Mouse (Mus musculus) small intestine, adult 2 months (tissue): ENCODE results near the gene Prkch.

ENCODE experiments used
- CTCF ChIP-seq: fragments of 200-500 bp; IDR thresholded peaks from 2 replicates; pipeline ENCODE4 v1.5.1; 2012; ENCODE audit warnings: low read depth, mild to moderate bottlenecking, control low read depth, inconsistent platforms, low read length, moderate library complexity, mixed read lengths; ENCODE audit not compliant: insufficient replicate concordance, insufficient read length; ENCODE audit errors: extremely low read depth
- POLR2A ChIP-seq: fragments of 200-500 bp; IDR thresholded peaks from 2 replicates; pipeline ENCODE4 v1.6.1; 2012; ENCODE audit warnings: low read depth, mild to moderate bottlenecking, control low read depth, inconsistent platforms, low read length, moderate library complexity

GRCm38 (mm10) chr12:73598241-73598640 lies 13.6 kb downstream of the Prkch start:
- TF ChIP-seq POLR2A: no peak
- TF ChIP-seq CTCF: no peak
